Mouse (Mus musculus): ENCODE data around the gene Ubr4. TPM values are rescaled to one million over a fixed set of nuclear protein-coding genes. Genes with fewer than 3 reads are reported as not detected.

Ubr4 gene
- total RNA-seq, 2 experiments from 2014 or later = 176 to 185 TPM

- intact Hi-C loops (cut with DNase I) = loop anchor here (5.0 kb wide), 1 partner anchor 39 kb away; no protein-coding TSS in a partner anchor
- no peak for DNase-seq
Measured at GRCm38 (mm10) chr4:139423270-139423669, 70.9 kb downstream of the Ubr4 start.

- DNase-seq = peak; percentile 70
- intact Hi-C loops (cut with DNase I) = loop anchor here (5.0 kb wide), 1 partner anchor 33 kb away; no protein-coding TSS in a partner anchor
Measured at GRCm38 (mm10) chr4:139430176-139430575, 77.8 kb downstream of the Ubr4 start.

GRCm38 (mm10) chr4:139430891-139431290 lies 78.5 kb downstream of the Ubr4 start:
- intact Hi-C loops (cut with DNase I) = loop anchor here (5.0 kb wide), 1 partner anchor 34 kb away; no protein-coding TSS in a partner anchor
- DNase-seq = no peak

- no peak for DNase-seq
- intact Hi-C loops (cut with DNase I) = loop anchor here (5.0 kb wide), 1 partner anchor 36 kb away; no protein-coding TSS in a partner anchor
Measured at GRCm38 (mm10) chr4:139432966-139433765, 80.8 kb downstream of the Ubr4 start.

GRCm38 (mm10) chr4:139441244-139441643 lies 88.8 kb downstream of the Ubr4 start:
- intact Hi-C loops (cut with DNase I) = no loop called here
- peak; percentile 53 for DNase-seq

GRCm38 (mm10) chr4:139441806-139442205 lies 89.4 kb downstream of the Ubr4 start:
- intact Hi-C loops (cut with DNase I) = no loop called here
- DNase-seq = no peak

- no peak for DNase-seq
- intact Hi-C loops (cut with DNase I) = no loop called here
Measured at GRCm38 (mm10) chr4:139442391-139443355, 90.3 kb downstream of the Ubr4 start.

- intact Hi-C loops (cut with DNase I) = no loop called here
- DNase-seq = no peak
Measured at GRCm38 (mm10) chr4:139444315-139444714, 91.9 kb downstream of the Ubr4 start.

- no peak for DNase-seq
- intact Hi-C loops (cut with DNase I) = no loop called here
Measured at GRCm38 (mm10) chr4:139446176-139446575, 93.8 kb downstream of the Ubr4 start.

- intact Hi-C loops (cut with DNase I) = no loop called here
- no peak for DNase-seq
Measured at GRCm38 (mm10) chr4:139446731-139447675, 94.6 kb downstream of the Ubr4 start.

- intact Hi-C loops (cut with DNase I) = loop anchor here (5.0 kb wide), 1 partner anchor 41 kb away; no protein-coding TSS in a partner anchor
- no peak for DNase-seq
Measured at GRCm38 (mm10) chr4:139452944-139453700, 100.7 kb downstream of the Ubr4 start.

- DNase-seq = no peak
- intact Hi-C loops (cut with DNase I) = loop anchor here (5.0 kb wide), 1 partner anchor 42 kb away; no protein-coding TSS in a partner anchor
Measured at GRCm38 (mm10) chr4:139454339-139454738, 101.9 kb downstream of the Ubr4 start.

- DNase-seq = no peak
- intact Hi-C loops (cut with DNase I) = loop anchor here (5.0 kb wide), 1 partner anchor 38 kb away; no protein-coding TSS in a partner anchor
Measured at GRCm38 (mm10) chr4:139459970-139460369, 107.6 kb downstream of the Ubr4 start.

- intact Hi-C loops (cut with DNase I) = loop anchor here (5.0 kb wide), 1 partner anchor 42 kb away; no protein-coding TSS in a partner anchor
- DNase-seq = no peak
Measured at GRCm38 (mm10) chr4:139464163-139464562, 111.8 kb downstream of the Ubr4 start.

GRCm38 (mm10) chr4:139466541-139466940 lies 114.1 kb downstream of the Ubr4 start:
- intact Hi-C loops (cut with DNase I) = no loop called here

GRCm38 (mm10) chr4:139470198-139470597 lies 117.8 kb downstream of the Ubr4 start:
- DNase-seq = peak; percentile 84
- intact Hi-C loops (cut with DNase I) = no loop called here

More at GRCm38 (mm10) chr4:139466541-139466940, 114.1 kb downstream of the Ubr4 start:
- DNase-seq = no peak

- DNase-seq = peak; percentile 95
Measured at GRCm38 (mm10) chr4:139476663-139477625, 124.5 kb downstream of the Ubr4 start.

GRCm38 (mm10) chr4:139477983-139478382 lies 125.6 kb downstream of the Ubr4 start:
- DNase-seq = no peak
- intact Hi-C loops (cut with DNase I) = no loop called here

More at GRCm38 (mm10) chr4:139476663-139477625, 124.5 kb downstream of the Ubr4 start:
- intact Hi-C loops (cut with DNase I) = no loop called here
